Mouse (Mus musculus) frontal cortex, postnatal 25 days (tissue): Measurements from ENCODE around the gene Reep1.

ENCODE experiments used
- DNase-seq, 2 experiments: peaks; one replicate each; pipeline ENCODE4 v3.0.0; 2022; ENCODE audit warnings: low spot score in 2 of 2

The Reep1 gene

GRCm38 (mm10) chr6:71780431-71780830, 73.1 kb downstream of the Reep1 start:
- DNase-seq, result no peak

- no peak for DNase-seq
Measured at GRCm38 (mm10) chr6:71783165-71783564, 75.8 kb downstream of the Reep1 start.

GRCm38 (mm10) chr6:71788348-71788747, 81.0 kb downstream of the Reep1 start:
- no peak for DNase-seq

- no peak for DNase-seq
Measured at GRCm38 (mm10) chr6:71791771-71792170, 84.4 kb downstream of the Reep1 start.

GRCm38 (mm10) chr6:71799391-71799790, 92.0 kb downstream of the Reep1 start:
- no peak for DNase-seq

GRCm38 (mm10) chr6:71801011-71801713, 93.8 kb downstream of the Reep1 start:
- no peak for DNase-seq

GRCm38 (mm10) chr6:71801714-71802094, 94.3 kb downstream of the Reep1 start:
- peak; percentile 25 to 41 for DNase-seq

GRCm38 (mm10) chr6:71803609-71804008, 96.2 kb downstream of the Reep1 start:
- no peak for DNase-seq

GRCm38 (mm10) chr6:71804061-71804829, 96.9 kb downstream of the Reep1 start:
- peak; percentile 33 to 42 for DNase-seq

- no peak for DNase-seq
Measured at GRCm38 (mm10) chr6:71806713-71807112, 99.4 kb downstream of the Reep1 start.

GRCm38 (mm10) chr6:71809890-71810289, 102.5 kb downstream of the Reep1 start:
- no peak for DNase-seq

GRCm38 (mm10) chr6:71812820-71813219, 105.5 kb downstream of the Reep1 start:
- DNase-seq, result no peak

GRCm38 (mm10) chr6:71819764-71820292, 112.5 kb downstream of the Reep1 start:
- no peak for DNase-seq

GRCm38 (mm10) chr6:71823085-71823484, 115.7 kb downstream of the Reep1 start:
- no peak for DNase-seq

- peak; percentile 88 to 90 for DNase-seq
Measured at GRCm38 (mm10) chr6:71823488-71823887, 116.1 kb downstream of the Reep1 start.

- no peak for DNase-seq
Measured at GRCm38 (mm10) chr6:71823961-71824360, 116.6 kb downstream of the Reep1 start.

GRCm38 (mm10) chr6:71826869-71827268, 119.5 kb downstream of the Reep1 start, which contains the start of gene Mrpl35:
Mrpl35 (minus strand) TSS chr6:71826969.
- DNase-seq, result no peak

GRCm38 (mm10) chr6:71829768-71830167, 122.4 kb downstream of the Reep1 start:
- no peak for DNase-seq

GRCm38 (mm10) chr6:71830690-71831580, 123.6 kb downstream of the Reep1 start, which contains the start of gene Immt:
Immt (plus strand) TSS chr6:71831331.
- DNase-seq, result peak; percentile 86 to 93

- DNase-seq, result peak; percentile 89 to 94
Measured at GRCm38 (mm10) chr6:71831581-71831960, 124.2 kb downstream of the Reep1 start.

GRCm38 (mm10) chr6:71836811-71837210, 129.4 kb downstream of the Reep1 start:
- no peak for DNase-seq

GRCm38 (mm10) chr6:71839815-71840214, 132.5 kb downstream of the Reep1 start:
- no peak for DNase-seq
